Mouse (Mus musculus) gastrocnemius, postnatal 10 days (tissue): Measurements from ENCODE around the gene Cyp2d11. TPM values are rescaled to one million over a fixed set of nuclear protein-coding genes. Genes with fewer than 3 reads are reported as not detected.
"Not testable (repeated sequence)": the region's sequence is repeated elsewhere in the genome, so short reads cannot be mapped to it uniquely, and the experiment has no call there.

ENCODE experiments used
- DNase-seq: peaks from one replicate; pipeline ENCODE4 v3.0.0; 2021; ENCODE audit warnings: mixed read lengths
- total RNA-seq, 2 experiments: library from RNA; stranded (reverse); gene quantifications; 2 replicates each; pipeline ENCODE4 v1.2.3; 2021

The Cyp2d11 gene
- total RNA-seq, 2 experiments from 2014 or later: not detected

- peak; percentile 62 for DNase-seq
Measured at GRCm38 (mm10) chr15:82379871-82380713, 13.7 kb downstream of the Cyp2d11 start, which contains the start of gene Cyp2d22. Gene Cyp2d22 (minus strand): TSS chr15:82380260.

DNA sequence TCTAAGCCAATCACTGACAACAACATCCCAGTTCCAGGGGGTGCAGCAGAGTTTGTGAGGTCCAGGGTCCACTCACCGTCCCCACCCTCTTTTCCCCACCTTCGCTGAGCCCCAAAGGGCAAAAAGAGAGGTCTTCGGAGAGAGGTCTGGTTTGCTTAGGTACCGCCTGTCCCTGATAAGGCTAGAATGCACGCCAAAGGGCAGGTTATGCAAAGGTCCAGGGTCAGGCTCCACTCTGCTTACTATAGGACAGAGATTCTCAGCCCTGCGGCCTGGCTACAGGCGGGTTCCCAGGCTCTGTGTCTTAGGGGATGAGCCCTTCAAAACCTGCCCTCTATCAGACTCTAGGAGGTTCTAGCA lies 14.3 kb downstream of the Cyp2d11 start:
- DNase-seq: no peak

DNA sequence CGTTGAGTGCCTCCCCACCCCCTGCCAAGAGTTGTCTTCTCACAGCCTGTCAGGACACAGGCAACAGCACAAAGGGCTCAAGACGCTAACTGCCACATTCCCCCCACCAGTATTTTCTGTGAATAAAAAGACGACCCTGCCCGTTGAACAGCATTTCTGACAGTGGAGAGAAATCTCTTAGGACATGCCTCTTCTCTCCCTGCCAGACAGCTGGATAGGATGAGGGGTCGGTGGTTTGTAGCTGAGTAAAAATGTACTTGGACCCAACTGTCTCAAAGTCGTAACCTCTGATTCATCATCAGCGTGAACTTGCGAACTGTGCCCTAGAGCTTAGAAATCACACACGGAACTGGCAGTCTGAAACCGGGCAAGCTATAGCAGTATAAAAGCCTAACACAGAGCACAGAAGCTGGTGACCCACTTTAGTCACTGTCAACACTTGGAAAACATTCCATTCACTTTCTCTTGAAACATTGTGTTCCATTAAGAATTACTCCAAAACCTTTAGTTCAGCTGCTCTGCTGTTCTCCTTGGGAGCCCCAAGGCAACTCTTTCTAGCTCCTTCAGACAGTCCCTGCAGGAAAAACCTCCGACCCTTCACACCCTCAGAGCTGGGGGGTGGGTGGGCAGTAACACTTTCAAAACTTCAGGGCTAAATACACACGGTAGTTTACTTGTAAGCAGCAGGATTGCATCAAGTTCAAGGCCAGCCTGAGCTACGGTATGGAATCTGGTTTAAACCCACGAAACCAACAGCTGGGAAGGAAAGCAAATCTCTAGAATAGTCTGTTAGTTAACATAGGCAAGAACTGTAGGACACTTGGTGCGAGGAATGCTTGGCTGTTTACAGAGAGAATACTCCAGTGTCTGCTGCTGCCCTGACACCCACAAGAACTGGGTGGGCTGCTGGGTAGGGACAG lies 15.3 kb downstream of the Cyp2d11 start:
- DNase-seq: no peak

GRCm38 (mm10) chr15:82377701-82378100 lies 16.1 kb downstream of the Cyp2d11 start:
- no peak for DNase-seq

DNA sequence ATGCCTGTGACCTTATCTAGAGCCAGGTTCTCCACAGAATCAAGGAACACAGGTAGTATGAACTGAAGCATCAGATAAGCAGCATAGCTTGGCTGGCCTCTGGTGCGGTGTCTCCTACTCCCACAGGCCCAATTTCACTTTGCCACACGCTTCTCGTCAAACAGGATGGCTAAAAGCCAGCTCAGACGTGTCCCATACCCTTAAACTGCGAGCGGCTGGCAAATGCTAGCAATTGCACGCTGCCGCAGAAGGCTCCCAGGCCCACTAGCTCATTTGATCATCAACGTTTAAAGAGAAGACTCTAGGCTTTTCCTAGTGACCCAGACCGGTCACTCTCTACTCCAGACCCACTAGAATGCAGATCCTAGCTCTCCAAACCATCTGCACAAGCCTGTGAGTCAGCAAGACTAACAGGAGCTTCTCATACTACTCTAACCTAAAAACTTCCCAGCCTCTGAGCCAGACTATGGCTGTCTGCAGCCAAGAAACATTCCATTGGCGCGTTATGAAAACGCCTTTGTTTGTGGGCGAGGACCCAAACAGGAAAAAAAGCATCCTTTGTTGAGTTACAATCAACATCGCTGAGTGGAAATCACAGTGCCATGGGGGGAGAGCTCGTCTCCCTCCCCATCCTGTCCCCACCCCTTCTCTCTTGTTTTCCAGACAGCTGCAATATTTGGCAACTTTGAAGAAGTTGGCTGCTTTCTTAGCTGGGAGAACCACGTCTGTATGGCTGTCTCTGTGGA lies 17.3 kb downstream of the Cyp2d11 start:
- DNase-seq: peak; percentile 49

DNA sequence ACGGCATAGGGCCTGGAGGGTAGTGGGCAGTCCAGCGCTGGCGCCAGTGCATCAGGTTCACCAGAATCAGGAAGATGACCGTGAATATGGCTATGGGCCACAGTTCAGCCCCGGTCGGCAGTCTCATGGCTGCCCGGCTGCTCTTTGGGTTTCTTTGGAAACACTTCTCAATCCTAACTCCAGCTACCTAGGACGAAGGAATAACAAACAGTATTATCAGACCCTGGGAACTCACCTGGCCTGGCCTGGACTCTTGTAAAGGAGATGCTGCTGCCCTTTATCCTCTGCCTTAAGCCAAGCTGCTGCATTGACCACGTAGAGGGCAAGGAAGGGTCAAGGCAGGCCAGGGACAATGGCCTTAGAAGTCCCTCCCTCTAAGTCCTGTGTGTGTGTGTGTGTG lies 18.0 kb downstream of the Cyp2d11 start:
- no peak for DNase-seq

GRCm38 (mm10) chr15:82374437-82374836 lies 19.4 kb downstream of the Cyp2d11 start:
- no peak for DNase-seq

DNA sequence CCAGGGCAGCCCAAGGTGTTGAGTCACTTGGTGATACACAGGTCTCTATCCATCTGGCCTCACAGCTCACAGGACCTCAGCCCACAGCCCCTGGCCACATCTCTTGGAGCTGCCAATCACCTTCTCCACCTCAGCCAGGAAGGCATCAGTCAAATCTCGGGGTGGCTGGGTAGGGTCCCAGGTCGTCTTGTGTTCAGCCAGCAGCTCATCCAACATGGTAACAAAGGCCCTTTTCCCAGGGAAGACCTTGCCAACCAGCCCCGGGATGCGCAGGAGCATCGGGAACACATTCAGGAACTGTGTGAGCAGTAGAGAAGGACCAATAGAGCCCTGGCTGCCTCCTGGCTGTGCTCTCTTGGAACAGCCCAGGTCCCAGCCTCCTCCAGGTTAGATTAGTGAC lies 20.8 kb downstream of the Cyp2d11 start:
- DNase-seq: no peak

DNA sequence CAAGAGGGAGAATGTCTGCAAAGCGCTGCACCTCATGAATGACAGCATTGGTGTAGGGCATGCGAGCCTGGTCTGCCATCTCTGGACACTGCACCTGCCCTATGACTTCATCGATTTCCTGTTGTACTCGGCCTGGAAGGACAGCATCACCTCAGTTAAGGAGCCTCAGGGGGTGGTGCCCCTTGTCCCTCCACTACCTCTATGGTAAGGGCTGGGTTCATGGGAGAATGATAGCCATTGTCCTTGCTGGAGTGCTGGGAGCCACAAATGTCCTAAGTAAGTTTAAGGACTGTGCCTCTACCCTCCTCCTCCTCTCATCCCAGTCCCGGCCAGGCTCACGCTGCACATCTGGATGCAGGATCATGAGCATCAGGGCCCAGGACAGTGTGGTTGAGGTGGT lies 21.4 kb downstream of the Cyp2d11 start:
- no peak for DNase-seq

DNA sequence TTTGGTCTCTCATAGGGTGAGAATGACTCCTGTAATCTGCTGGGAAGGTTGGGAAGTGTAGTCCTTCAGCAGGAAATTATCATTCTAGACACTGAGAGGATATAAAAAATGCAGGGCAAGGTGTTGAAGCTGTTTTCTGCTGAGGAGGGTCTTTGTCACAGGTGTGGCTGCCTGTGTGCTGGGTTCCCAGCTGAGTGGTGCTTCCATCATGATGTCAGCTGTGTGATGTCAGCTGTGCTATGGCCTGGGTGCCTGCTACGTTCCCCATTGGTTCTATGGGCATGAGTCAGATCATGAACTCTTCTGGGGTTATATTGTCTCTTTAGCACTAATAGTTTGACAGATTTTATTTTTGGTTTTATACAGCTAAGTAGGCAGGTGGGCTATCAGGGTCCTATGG lies 25.0 kb downstream of the Cyp2d11 start:
- no peak for DNase-seq

DNA sequence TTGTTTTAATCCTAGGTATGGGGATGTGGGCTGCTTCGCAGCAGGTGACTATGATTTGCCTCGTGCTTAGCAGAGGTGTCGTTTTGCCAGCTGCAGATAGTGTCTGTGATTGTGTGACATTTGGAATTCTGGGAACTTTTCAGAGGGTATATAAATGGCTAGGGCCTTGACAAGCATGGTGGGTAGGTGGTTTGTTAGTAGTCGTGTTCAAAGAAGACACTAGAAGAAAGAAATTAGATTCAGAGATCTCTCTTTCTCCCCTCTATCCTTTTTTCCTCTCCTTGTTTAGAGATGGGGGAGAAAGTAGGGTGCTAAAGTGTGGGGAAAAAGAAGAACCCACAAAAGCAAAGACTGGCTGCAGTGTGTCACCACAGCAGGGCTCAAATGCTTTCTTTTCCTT lies 25.7 kb downstream of the Cyp2d11 start:
- no peak for DNase-seq

DNA sequence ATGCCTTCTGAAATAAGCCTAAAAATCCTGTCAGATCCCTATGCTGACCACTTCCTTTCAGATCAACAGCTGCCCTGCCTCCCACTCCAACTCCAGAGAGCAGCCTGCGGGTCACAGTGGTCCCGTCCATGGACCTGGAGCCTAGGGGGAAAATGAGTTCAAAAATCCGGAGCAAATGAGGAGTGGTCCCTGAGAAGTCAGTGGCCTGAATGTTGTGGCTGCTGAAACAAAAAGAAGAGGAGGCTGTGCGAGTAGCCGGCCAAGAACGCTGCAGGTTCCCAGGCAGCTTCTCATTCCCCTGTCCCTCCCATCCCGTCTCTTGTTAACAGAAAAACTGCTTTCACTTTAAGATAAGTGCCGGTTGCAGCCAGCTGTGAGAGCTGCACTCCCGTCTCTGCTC lies 29.3 kb downstream of the Cyp2d11 start:
- not testable (repeated sequence) for DNase-seq

- DNase-seq: not testable (repeated sequence)
Measured at GRCm38 (mm10) chr15:82363801-82364200, 30.0 kb downstream of the Cyp2d11 start.

- no peak for DNase-seq
Measured at GRCm38 (mm10) chr15:82362234-82362633, 31.6 kb downstream of the Cyp2d11 start.

GRCm38 (mm10) chr15:82361459-82362018 lies 32.3 kb downstream of the Cyp2d11 start:
- DNase-seq: no peak

DNA sequence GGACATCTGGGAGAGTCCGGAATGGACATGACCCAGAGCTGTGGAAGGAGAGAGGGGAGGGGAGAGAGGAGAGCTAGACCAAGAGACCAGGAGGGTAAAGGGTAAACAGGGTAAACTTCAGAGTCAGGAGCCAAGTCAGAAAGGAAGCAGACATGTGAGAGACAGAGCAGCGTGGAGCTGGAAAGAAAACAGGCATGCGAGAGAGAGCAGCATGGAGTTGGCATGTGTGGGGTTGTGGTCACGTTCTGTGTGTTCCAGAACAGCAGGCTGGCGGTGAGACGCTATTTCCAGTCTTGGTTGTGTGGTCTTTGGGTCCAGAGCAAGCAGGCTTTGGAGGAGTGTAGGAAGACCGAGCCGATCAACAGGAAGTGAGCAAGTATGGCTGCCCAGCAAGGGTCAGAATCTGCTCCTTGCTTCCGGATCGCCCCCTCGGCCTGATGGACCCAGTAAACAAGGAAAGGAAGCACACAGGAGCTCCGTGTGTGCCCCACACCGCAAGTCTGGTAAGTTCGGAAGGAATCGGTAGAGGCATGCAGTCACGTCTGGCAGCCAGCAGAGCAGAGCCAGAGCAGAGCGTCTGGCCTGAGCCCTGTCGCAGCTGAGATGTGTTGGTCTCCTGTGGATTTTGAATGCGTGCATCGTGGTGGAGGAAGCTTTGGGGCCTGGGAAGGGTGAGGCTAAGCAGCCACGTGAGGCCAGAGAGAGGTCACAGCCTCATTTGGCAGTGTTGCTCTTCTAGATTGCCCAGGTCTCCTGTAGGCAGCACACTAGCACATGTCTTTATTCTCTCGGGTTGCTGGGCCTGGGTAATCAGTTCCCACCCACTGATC lies 35.2 kb downstream of the Cyp2d11 start:
- DNase-seq: no peak

- DNase-seq: peak; percentile 99
Measured at GRCm38 (mm10) chr15:82354126-82354945, 39.5 kb downstream of the Cyp2d11 start, which contains the start of gene Ndufa6. Gene Ndufa6 (minus strand): TSS chr15:82354322.

GRCm38 (mm10) chr15:82353745-82354113 lies 40.1 kb downstream of the Cyp2d11 start:
- no peak for DNase-seq

DNA sequence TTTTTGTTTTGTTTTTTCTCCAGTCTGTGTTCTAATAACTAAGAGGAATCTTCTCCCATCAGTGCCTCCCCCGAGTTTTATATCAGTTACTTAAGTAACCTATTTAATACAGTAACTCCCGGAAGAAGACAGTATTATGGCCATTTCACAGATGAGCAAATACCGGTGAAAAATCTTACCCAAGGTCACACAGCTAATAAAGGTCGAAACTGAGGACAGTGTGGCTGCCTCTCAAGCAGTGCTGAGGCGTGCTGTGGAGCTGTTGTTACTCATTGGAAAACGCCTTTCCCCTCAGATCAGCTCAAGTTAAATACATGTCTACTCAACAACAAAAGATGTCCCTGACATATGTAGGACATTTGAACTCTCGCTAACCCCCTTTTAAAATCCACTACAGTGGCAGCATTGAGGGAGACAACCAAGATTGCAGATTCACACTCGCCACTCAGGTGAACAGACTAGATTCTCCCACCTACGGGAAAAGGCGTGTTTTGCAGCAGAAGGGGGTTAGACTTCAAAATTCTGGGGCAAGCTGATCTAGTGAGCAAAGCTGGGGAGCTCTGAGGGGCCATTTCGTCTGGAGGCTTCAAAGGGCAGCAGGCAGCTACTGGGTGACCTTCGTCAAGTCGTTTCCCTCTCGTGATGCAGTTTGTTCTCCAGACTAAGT lies 40.6 kb downstream of the Cyp2d11 start:
- DNase-seq: no peak

GRCm38 (mm10) chr15:82351480-82351879 lies 42.3 kb downstream of the Cyp2d11 start:
- DNase-seq: no peak
